Mouse (Mus musculus) heart, postnatal 25 days (tissue): ENCODE results near the gene Hist1h1d. TPM values are rescaled to one million over a fixed set of nuclear protein-coding genes. Genes with fewer than 3 reads are reported as not detected.
A peak's percentile ranks its signal among the peaks of the same experiment; 100 is the strongest.
"Not testable (repeated sequence)": the region's sequence is repeated elsewhere in the genome, so short reads cannot be mapped to it uniquely, and the experiment has no call there.

Experiments
- DNase-seq: peaks from one replicate; pipeline ENCODE4 v3.0.0; 2022; ENCODE audit warnings: low spot score
- intact Hi-C: fragments of 180-260 bp; cut with DNase I; formaldehyde crosslinking; loops from one replicate; pipeline ENCODE4 v1.15.1; 2025
- total RNA-seq, 2 experiments: library from RNA; stranded (reverse); gene quantifications; 2 replicates each; pipeline ENCODE4 v1.2.3; 2021

The Hist1h1d gene
- total RNA-seq, 2 experiments from 2014 or later, result 1.8 to 2.5 TPM

DNA sequence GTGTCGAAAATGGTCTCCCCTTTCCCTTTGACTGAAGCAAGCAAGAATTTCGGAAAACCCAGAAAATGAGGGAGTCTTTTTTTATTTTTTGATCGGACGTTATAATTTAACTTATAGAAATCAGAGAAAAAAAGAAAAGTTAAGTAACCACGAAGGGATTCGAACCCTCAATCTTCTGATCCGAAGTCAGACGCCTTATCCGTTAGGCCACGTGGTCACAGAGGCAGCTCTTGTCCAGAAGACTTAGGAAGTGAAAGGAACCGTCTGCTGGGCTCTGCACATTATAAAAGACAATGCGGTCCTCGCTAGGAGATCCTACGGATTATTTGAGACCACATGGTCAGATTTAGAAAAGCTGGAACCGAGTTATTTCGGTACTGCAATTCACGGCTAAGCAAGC lies 26.8 kb upstream of the Hist1h1d start:
- DNase-seq, result peak; percentile 74
- intact Hi-C loops, result loop anchor here (1.0 to 5.0 kb wide), 3 partner anchors 71 to 1499 kb away; no protein-coding TSS in a partner anchor

DNA sequence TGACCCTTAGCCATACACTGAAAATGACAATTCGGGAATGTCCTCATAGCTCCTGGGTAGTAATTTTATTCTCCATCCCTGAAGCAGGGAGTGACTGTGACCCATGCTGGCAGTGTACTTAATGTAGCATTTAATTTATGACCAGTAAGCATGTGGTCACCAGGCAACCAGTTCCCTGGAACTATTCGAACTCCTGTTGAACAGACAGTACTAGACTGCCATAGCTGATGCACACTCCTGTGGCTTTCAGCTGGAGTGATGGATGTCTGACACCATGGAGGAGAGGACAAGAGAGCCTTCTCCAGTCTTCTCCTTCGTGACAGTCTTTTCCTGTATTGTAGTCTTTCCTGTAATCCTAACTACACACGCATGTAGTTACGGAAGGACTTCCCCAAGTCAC lies 24.1 kb upstream of the Hist1h1d start:
- DNase-seq, result no peak
- intact Hi-C loops, result loop anchor here (5.0 kb wide), 2 partner anchors 68 to 1502 kb away; no protein-coding TSS in a partner anchor

DNA sequence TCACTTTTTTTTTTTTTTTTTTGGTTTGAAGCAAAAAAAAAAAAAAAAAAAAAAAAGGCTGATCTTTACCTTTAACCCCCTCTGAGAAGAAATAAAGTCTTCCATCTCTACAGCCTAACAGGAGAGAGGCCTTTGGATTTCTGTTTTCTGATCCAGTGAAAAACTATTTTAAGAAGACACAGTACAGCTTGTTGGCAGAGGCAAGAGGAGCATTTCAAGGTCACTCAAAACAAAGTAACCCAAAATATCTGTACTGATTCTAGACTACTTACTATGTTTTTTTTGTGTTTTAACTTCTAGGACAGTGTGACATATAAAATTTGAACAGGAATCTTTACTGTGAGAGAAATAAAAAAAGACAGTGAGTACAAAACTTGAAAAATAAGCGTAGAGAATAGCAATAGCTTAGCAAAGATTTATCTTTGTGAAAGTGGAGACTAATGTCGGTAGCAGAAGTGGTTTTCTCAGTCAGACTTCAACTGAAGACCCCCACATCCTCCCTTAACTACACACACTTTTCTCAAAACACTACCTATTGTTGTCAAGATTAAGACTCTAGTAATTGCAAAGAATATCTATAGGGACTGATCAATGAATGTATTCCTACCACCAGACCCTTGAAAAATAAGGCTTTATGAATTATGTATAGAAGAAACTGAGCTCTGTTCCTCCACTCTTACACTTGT lies 23.4 kb upstream of the Hist1h1d start:
- no peak for DNase-seq
- intact Hi-C loops, result loop anchor here (2.0 to 5.0 kb wide), 6 partner anchors 53 to 1817 kb away; partner anchors contain the start of genes Hist1h2be and Hist1h4d

DNA sequence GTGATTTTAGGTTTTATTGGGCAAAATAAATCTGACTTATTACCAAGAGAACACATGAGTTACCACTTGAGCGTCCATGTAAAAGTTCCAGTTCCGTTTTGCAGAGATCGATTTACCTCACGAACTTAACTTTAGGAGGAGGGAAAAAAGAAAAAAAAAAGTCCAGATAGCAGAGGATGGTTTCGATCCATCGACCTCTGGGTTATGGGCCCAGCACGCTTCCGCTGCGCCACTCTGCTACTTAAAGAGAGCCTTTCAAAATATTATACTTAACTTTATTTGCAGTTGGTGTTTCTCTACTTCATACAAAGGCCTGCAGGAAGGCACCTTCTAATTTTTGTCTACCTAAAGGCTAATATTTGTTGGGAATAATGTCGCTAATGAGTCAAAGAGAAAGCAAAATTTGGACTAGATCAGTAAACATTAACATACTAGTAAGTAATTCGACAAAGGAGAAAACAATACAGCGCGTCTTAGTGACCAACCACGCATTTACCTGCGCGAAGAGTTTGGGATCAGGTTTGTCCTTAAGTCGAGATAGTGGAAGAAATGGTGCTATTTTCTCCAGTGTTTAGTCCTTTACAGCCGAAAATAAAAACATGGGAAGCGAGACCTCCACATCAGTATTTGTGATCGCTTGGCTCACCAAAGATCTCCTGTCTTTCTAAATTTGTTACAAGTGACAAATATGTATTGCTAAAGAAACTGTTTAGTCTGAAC lies 22.7 kb upstream of the Hist1h1d start:
- intact Hi-C loops, result loop anchor here (2.0 to 5.0 kb wide), 4 partner anchors 52 to 1818 kb away; partner anchors contain the start of genes Hist1h2be and Hist1h4d
- peak; percentile 40 for DNase-seq

DNA sequence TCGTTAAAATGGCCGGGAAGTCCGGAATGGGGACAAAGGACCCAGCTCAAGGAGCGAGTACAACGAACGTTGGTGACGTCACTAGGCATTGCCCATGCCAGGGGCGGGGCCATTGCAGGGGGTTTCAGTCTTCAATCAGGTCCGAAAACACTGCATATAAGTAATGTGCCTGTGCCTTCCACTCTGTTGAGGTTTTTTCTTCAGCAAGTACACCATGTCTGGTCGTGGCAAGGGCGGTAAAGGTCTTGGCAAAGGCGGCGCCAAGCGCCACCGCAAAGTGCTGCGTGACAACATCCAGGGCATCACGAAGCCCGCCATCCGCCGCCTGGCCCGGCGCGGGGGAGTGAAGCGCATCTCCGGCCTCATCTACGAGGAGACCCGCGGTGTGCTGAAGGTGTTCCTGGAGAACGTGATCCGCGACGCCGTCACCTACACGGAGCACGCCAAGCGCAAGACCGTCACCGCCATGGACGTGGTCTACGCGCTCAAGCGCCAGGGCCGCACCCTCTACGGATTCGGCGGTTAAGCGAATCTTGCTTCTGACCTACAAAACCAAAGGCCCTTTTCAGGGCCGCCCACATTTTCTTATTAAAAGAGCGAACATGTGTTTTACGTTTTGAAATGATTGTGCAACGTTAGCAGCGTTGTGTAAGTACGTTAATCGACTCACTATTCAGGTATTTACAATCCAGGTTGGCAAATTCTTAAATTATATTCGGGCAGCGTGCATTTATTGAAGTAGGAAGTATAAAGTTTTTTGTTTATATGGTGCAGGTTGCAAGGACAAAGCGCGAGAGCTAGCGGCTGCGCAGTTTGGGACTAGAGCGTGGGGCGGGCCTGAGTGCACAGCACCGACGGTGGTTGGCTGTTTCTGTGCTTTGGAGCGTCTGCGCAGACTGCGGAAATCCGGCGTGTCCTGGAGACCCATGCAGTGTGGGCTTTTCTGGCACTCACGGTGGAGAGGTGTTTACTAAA lies 21.9 kb upstream of the Hist1h1d start, which contains the start of gene Hist1h4h:
TSS of gene Hist1h4h (plus strand) at position 150 of the 975 bp plus-strand sequence.
- DNase-seq, result peak; percentile 92
- intact Hi-C loops, result loop anchor here (2.0 to 5.0 kb wide), 4 partner anchors 51 to 1819 kb away; partner anchors contain the start of genes Hist1h2be and Hist1h4d

DNA sequence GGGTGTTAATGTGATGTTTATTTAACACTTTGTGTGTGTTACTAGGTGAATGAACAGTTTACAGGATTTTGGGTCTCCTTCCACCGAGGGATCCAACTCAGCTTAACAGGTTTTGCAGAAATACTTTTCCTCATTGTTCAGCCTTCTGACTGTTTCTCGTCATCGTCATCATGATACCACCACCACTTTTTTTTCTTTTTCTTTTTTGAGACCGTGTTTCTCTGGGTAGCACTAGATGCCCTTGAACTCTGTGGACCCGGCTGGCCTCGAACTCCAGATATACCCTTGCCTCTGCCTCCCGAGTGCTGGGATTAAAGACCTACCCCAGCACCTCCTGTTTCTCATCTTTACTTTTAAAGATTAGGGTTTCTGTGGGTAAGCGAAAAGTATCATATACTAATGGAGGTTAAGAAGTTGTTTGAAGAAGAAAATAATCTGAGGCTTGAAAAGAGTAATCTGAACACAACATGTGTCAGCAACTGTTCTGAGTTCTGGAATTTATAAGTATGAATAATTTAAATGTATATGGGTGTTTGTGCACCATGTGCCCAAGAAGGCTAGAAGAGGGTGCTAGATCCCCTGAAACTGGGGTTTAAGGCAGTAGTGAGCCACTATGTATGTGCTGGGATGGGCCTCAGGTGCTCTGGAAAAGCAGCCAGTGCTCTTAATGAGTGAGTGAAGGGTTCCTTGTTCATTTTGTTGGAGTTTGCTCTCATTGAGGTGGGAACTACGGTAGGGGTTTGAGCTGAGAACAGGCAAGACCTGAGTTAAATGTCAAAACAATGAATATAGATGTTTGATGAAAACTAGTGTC lies 20.6 kb upstream of the Hist1h1d start:
- no peak for DNase-seq
- intact Hi-C loops, result loop anchor here (5.0 kb wide), 3 partner anchors 50 to 1820 kb away; partner anchors contain the start of gene Hist1h4d

DNA sequence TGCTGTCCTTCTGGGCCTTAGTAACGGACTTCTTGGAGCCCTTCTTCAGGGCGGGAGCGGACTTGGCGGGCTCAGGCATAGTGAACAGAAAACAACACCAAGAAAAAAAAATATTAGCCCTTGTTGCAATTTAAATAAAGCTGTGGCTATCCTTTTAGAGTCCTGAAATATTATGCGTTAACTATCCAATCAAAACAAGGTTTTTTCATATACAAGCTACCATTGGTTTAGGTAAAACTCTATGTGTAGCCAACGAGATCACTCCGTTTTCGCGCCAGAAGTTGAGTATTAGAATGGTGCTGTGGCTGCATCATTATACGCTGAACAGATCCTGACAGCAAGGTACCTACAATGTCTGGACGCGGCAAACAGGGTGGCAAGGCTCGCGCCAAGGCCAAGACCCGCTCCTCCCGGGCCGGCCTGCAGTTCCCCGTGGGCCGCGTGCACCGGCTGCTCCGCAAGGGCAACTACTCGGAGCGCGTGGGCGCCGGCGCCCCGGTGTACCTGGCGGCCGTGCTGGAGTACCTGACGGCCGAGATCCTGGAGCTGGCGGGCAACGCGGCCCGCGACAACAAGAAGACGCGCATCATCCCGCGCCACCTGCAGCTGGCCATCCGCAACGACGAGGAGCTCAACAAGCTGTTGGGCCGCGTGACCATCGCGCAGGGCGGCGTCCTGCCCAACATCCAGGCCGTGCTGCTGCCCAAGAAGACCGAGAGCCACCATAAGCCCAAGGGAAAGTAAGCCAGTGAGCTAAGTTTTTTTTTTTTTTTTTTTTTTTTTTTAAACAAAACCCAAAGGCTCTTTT lies 19.3 kb upstream of the Hist1h1d start, which contains the start of gene Hist1h2af:
TSS of gene Hist1h2af (plus strand) at position 347 of the 808 bp plus-strand sequence.
- DNase-seq, result not testable (repeated sequence)
- intact Hi-C loops, result loop anchor here (5.0 kb wide), 3 partner anchors 49 to 1821 kb away; partner anchors contain the start of gene Hist1h4d

DNA sequence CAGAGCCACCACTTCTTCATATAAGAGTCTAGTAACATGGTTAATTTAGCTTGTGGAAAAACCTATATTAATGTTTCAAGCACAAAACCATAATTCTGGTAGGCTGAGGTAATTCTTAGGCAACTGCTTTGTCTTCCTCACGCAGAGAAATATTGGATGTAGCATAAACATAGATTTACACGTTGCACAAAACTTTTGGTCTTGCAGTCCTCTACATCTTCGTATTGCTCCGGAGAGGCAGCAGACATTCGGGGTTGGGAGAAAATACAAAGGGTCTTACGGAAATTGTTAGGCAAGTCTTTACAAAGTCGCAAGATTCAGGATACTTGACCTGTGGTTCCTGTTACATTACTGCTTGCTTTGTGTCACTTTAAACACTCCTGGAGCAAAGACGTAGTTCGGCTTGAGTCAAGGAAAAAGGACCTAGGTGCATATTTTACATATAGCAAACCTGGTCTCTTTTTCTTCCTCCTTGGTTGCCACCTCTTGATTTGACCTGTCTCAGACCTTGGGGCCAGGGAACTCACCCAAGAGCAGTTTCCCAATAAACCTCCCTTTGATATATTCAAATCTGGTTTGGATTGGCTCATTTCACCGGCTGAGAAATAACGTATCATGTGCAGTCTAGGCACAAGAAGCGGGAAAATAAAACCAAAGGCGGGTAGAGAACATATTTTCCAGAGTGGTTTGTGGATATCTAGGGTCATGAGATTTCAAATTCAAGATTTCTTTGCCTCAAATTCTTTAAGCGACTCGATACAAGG lies 18.5 kb upstream of the Hist1h1d start:
- DNase-seq, result no peak

DNA sequence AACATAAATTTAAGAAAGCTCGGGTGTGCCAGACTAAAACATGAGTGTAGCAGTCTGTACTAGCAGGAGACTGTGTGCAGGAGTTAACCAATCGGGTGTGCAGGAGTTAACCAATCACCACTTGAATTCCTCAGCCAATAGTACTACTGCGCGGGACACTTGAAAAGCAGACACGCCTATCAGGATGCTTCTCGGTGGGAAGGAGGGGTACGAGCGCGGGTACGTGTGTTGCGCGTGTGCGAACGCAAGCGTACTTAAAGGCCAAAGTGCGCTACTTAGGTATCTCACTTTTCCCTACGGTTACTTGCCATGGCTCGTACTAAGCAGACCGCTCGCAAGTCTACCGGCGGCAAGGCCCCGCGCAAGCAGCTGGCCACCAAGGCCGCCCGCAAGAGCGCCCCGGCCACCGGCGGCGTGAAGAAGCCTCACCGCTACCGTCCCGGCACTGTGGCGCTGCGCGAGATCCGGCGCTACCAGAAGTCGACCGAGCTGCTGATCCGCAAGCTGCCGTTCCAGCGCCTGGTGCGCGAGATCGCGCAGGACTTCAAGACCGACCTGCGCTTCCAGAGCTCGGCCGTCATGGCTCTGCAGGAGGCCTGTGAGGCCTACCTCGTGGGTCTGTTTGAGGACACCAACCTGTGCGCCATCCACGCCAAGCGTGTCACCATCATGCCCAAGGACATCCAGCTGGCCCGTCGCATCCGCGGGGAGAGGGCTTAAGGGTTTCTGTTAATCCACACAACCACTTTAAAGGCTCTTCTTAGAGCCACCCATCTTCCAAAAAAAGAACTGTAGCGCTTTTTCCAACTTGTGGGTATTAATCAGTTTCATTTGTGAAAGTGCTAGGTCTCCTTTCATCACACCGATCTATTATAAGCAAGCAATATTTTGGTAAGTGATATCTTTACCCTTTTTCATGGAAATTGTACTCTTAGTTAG lies 17.7 kb upstream of the Hist1h1d start, which contains the start of gene Hist1h3g:
TSS of gene Hist1h3g (plus strand) at position 286 of the 939 bp plus-strand sequence.
- intact Hi-C loops, result not testable (repeated sequence)
- DNase-seq, result peak; percentile 71

More for the DNA sequence above, 18.5 kb upstream of the Hist1h1d start:
- intact Hi-C loops, result loop anchor here (5.0 kb wide), 3 partner anchors 48 to 1822 kb away; partner anchors contain the start of gene Hist1h4d

DNA sequence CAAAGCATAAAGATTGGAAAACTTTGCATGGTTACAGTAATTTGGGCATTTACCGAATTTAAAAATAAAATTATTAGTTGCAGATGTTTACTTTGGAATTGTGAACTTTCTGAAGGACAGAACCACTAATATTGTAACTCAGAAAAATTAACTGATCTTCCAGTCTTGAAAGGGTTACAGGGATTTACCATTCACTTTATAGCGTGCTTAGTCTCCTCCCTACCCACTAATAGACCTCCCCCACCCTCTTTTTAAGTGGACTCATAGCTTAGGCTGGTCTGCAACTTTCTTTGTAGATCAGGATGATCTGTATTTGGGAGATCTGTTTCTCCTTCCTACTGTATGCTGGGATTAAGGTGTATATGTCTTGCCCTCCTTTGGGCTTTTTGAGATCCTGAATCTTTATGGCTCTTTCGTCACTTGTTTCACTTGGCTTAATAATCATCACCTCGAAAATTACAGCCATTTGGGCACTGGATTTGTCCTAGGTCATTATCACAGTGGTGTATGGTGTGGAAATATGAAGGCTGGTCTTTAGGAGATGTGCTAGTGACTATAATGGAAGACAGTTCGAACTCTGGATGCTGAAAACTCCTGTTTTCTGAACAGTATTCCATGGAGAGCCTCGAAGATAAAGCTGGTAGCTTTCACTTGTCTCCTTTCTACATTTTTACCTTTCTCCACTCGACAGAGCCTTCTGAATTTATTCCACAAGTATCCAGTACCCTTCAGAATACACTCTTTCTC lies 16.8 kb upstream of the Hist1h1d start:
- DNase-seq, result no peak
- intact Hi-C loops, result no loop called here

DNA sequence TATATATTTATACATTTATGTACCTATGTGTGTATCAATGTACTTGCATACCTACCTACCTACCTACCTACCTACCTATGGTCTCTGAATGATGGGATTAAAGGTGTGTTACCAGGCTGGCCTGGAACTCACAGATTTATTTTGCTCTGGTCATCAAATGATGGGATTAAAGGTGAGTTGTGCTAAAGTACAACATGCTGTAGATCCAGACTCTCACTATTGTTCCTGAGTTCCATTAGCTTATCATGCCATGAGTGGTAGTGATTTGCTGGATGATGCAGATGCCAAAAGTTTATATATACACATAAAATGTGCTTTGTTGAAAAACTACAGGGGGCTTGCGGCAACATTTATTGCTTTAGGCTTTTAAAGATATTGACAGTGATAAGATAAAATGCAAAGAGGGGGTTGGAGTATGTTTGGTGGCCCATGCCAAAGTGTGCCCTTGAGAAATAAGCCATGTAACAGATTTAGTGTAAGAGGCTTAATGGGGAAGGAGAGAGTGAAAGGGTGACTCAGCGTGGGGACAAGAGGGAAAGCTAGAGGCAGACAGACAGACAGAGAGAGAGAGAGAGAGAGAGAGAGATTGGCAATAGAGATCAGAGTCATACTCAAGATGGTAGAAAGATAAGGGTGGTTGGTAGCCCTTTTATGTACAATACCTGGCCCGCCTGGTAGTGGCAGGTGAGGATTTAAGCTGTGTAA lies 15.9 kb upstream of the Hist1h1d start:
- no peak for DNase-seq
- intact Hi-C loops, result no loop called here

DNA sequence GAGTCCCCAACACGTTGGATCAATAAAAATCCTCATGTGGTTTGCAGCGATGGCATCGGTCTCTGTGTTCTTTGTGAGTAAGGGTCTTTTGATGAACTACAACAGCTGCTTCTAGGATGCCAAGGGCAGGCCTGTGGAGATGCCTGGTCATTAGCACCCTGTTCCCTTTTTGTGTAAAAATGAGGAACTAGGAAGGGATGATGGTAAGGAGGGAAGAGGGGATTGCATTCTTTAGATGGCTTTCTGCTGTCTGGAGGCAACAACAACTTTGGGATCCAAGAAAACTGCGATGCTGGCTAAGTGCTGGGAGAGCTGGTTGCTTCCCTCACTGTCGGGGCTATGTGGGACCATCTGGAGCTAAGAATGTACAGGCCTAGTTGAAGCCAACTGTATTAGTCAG lies 14.8 kb upstream of the Hist1h1d start:
- no peak for DNase-seq
- intact Hi-C loops, result no loop called here

DNA sequence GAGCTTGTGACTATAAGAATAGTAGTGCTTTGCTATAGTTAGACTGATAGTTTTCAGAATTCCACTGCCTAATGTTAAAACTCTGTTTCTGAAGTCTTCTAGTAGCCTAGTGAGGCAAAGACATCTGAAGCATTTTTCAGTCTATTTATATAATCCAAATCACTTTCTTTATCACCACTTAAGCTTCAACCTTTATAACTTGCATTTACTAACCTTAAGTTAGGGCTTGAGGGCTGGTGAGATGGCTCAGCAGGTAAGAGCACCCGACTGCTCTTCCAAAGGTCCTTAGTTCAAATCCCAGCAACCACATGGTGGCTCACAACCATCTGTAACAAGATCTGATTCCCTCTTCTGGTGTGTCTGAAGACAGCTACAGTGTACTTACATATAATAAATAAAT lies 13.2 kb upstream of the Hist1h1d start:
- intact Hi-C loops, result not testable (repeated sequence)

DNA sequence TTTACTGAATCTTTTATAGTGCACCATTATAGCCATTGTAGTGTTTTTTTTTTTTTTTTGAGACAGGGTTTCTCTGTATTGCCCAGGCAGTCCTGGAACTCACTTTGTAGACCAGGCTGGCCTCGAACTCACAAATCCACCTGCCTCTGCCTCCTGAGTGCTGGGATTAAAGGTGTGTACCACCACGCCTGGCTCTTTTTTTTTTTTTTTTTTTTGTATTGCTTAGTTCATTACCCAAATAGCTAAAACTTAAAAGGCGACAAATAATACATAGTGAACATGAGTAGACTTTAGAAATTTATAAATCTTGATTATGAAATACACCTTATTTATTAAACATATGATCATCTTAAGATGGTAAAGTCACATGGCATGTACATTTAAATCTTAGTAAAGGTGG lies 11.6 kb upstream of the Hist1h1d start:
- no peak for DNase-seq
- intact Hi-C loops, result no loop called here

More for the DNA sequence above, 13.2 kb upstream of the Hist1h1d start:
- not testable (repeated sequence) for DNase-seq
